Mouse (Mus musculus): Measurements from ENCODE around the gene Eva1c. TPM values are rescaled to one million over a fixed set of nuclear protein-coding genes. Genes with fewer than 3 reads are reported as not detected.

The Eva1c gene
- total and polyA plus RNA-seq, 3 experiments = not detected

GRCm38 (mm10) chr16:90878135-90878860 is 51.8 kb downstream of the Eva1c start:
- in situ Hi-C loops (cut with MboI; ENCODE audit: low pct_ligation_motif_present, low pct_unique_long_range_greater_than_20kb, low sequenced_read_pairs) (no loop called here), dilution Hi-C loops (cut with MboI; ENCODE audit: extremely low pct_ligation_motif_present, extremely low pct_unique_long_range_greater_than_20kb, low sequenced_read_pairs) (no loop called here)
- Histone ChIP-seq H3K9ac (ENCODE audit: insufficient read depth, low read depth) (no peak overlapping the region), H3K36me3 (replicated peaks in 1 of 2; ENCODE audit: control insufficient read depth in 1 of 2, insufficient read depth in 1 of 2, low read length in 1 of 2) (no peaks in the 10 kb centered on the region), H3K79me2 (replicated peaks; ENCODE audit: control insufficient read depth, extremely low read depth, insufficient read depth, poor library complexity, severe bottlenecking) (no peaks in the 10 kb centered on the region), H3K27ac (ENCODE audit: insufficient read depth, low read depth) (no peak overlapping the region), H3K9me3 (replicated peaks; ENCODE audit: low read length) (no peaks in the 10 kb centered on the region), H3K4me3 (replicated peaks in 1 of 3; ENCODE audit: low read depth in 2 of 3, low read length in 2 of 3, poor library complexity in 1 of 3) (no peak overlapping the region), H3K27me3 (replicated peaks) (peaks cover 82% of the 10 kb centered on the region), H3K4me2 (ENCODE audit: insufficient read depth, low read depth, poor library complexity, severe bottlenecking) (no peak overlapping the region), H3K4me1 (ENCODE audit: control insufficient read depth in 1 of 2, insufficient read depth in 2 of 2) (no peaks in the 10 kb centered on the region)
- no peak for DNase-seq (ENCODE audit: extremely low read depth)
- no peak for TF ChIP-seq ZKSCAN1 (IDR thresholded peaks at IDR 0.05; ENCODE audit: borderline replicate concordance, low read depth, low read length)
- TF ChIP-seq USF2 (conservative IDR thresholded peaks at IDR 0.05; ENCODE audit: low read depth, low read length) = no peak
- no peak for TF ChIP-seq ZC3H11A (IDR thresholded peaks at IDR 0.05; ENCODE audit: low read depth, low read length)

GRCm38 (mm10) chr16:90882501-90882977 is 56.0 kb downstream of the Eva1c start:
- Histone ChIP-seq H3K79me2 (replicated peaks; ENCODE audit: control insufficient read depth, extremely low read depth, insufficient read depth, poor library complexity, severe bottlenecking) (no peaks in the 10 kb centered on the region), H3K4me1 (ENCODE audit: control insufficient read depth in 1 of 2, insufficient read depth in 2 of 2) (no peaks in the 10 kb centered on the region), H3K4me2 (ENCODE audit: insufficient read depth, low read depth, poor library complexity, severe bottlenecking) (no peak overlapping the region), H3K36me3 (replicated peaks in 1 of 2; ENCODE audit: control insufficient read depth in 1 of 2, insufficient read depth in 1 of 2, low read length in 1 of 2) (no peaks in the 10 kb centered on the region), H3K27me3 (replicated peaks) (peaks cover 68% of the 10 kb centered on the region), H3K27ac (ENCODE audit: insufficient read depth, low read depth) (no peak overlapping the region), H3K9me3 (replicated peaks; ENCODE audit: low read length) (peaks cover 18% of the 10 kb centered on the region), H3K9ac (ENCODE audit: insufficient read depth, low read depth) (no peak overlapping the region), H3K4me3 (replicated peaks in 1 of 3; ENCODE audit: low read depth in 2 of 3, low read length in 2 of 3, poor library complexity in 1 of 3) (no peak overlapping the region)
- dilution Hi-C loops (cut with MboI; ENCODE audit: extremely low pct_ligation_motif_present, extremely low pct_unique_long_range_greater_than_20kb, low sequenced_read_pairs) = no loop called here
- in situ Hi-C loops (cut with MboI; ENCODE audit: low pct_ligation_motif_present, low pct_unique_long_range_greater_than_20kb, low sequenced_read_pairs) = no loop called here
- DNase-seq (ENCODE audit: extremely low read depth) = no peak
- no peak for TF ChIP-seq UBTF (IDR thresholded peaks at IDR 0.05; ENCODE audit: low read depth, low read length)
- TF ChIP-seq TCF12 (IDR thresholded peaks at IDR 0.05; ENCODE audit: low read depth, low read length) = no peak
- no peak for TF ChIP-seq MXI1 (IDR thresholded peaks at IDR 0.05; ENCODE audit: low read depth, low read length)
- TF ChIP-seq IRF4 (IDR thresholded peaks at IDR 0.05; ENCODE audit: low read depth, low read length) = no peak
- no peak for TF ChIP-seq SIN3A (IDR thresholded peaks at IDR 0.05; ENCODE audit: low read length)
- TF ChIP-seq MYC (IDR thresholded peaks at IDR 0.05; ENCODE audit: low read depth, low read length) = no peak

GRCm38 (mm10) chr16:90885351-90885750 is 58.8 kb downstream of the Eva1c start:
- TF ChIP-seq MAX (IDR thresholded peaks at IDR 0.05; ENCODE audit: low read length) = no peak
- no peak for TF ChIP-seq HCFC1 (IDR thresholded peaks at IDR 0.05; ENCODE audit: low read depth, low read length)
- no peak for TF ChIP-seq KAT2A (IDR thresholded peaks at IDR 0.05; ENCODE audit: insufficient replicate concordance, low read length)
- no peak for TF ChIP-seq SIN3A (IDR thresholded peaks at IDR 0.05; ENCODE audit: low read length)
- TF ChIP-seq IRF4 (IDR thresholded peaks at IDR 0.05; ENCODE audit: low read depth, low read length) = no peak
- no peak for TF ChIP-seq ZNF384 (IDR thresholded peaks at IDR 0.05; ENCODE audit: low read depth, low read length)
- no peak for TF ChIP-seq MYC (IDR thresholded peaks at IDR 0.05; ENCODE audit: low read depth, low read length)
- no peak for TF ChIP-seq UBTF (IDR thresholded peaks at IDR 0.05; ENCODE audit: low read depth, low read length)
- TF ChIP-seq MAFK (IDR thresholded peaks at IDR 0.05; ENCODE audit: insufficient replicate concordance, low read length) = no peak
- TF ChIP-seq MEF2A (IDR thresholded peaks at IDR 0.05; ENCODE audit: borderline replicate concordance, low read depth, low read length) = no peak
- no peak for TF ChIP-seq CHD1 (IDR thresholded peaks at IDR 0.05; ENCODE audit: low read depth, low read length)
- no peak for TF ChIP-seq TCF12 (IDR thresholded peaks at IDR 0.05; ENCODE audit: low read depth, low read length)
- no peak for TF ChIP-seq POLR2A (IDR thresholded peaks at IDR 0.05; ENCODE audit: low read depth, low read length)
- no peak for TF ChIP-seq USF1 (IDR thresholded peaks at IDR 0.05; ENCODE audit: low read depth, low read length)
- no peak for TF ChIP-seq ZMIZ1 (IDR thresholded peaks at IDR 0.05; ENCODE audit: low read depth, low read length)
- TF ChIP-seq JUND (conservative IDR thresholded peaks at IDR 0.05; ENCODE audit: low read depth, low read length) = no peak
- no peak for TF ChIP-seq ZC3H11A (IDR thresholded peaks at IDR 0.05; ENCODE audit: low read depth, low read length)
- TF ChIP-seq POLR2AphosphoS2 (IDR thresholded peaks at IDR 0.05; ENCODE audit: low read depth, low read length) = no peak
- in situ Hi-C loops (cut with MboI; ENCODE audit: low pct_ligation_motif_present, low pct_unique_long_range_greater_than_20kb, low sequenced_read_pairs) = no loop called here
- no peak overlapping the region for H3K4me2 ChIP-seq (ENCODE audit: insufficient read depth, low read depth, poor library complexity, severe bottlenecking)

More at GRCm38 (mm10) chr16:90885351-90885750, 58.8 kb downstream of the Eva1c start:
- no peaks in the 10 kb centered on the region for H3K36me3 ChIP-seq (replicated peaks in 1 of 2; ENCODE audit: control insufficient read depth in 1 of 2, insufficient read depth in 1 of 2, low read length in 1 of 2)
- dilution Hi-C loops (cut with MboI; ENCODE audit: extremely low pct_ligation_motif_present, extremely low pct_unique_long_range_greater_than_20kb, low sequenced_read_pairs) = no loop called here
- no peaks in the 10 kb centered on the region for H3K79me2 ChIP-seq (replicated peaks; ENCODE audit: control insufficient read depth, extremely low read depth, insufficient read depth, poor library complexity, severe bottlenecking)
- no peak for DNase-seq (ENCODE audit: extremely low read depth)
- no peak overlapping the region for H3K4me3 ChIP-seq (replicated peaks in 1 of 3; ENCODE audit: low read depth in 2 of 3, low read length in 2 of 3, poor library complexity in 1 of 3)
- H3K27ac ChIP-seq (ENCODE audit: insufficient read depth, low read depth) = no peak overlapping the region
- no peak overlapping the region for H3K9ac ChIP-seq (ENCODE audit: insufficient read depth, low read depth)
- no peaks in the 10 kb centered on the region for H3K4me1 ChIP-seq (ENCODE audit: control insufficient read depth in 1 of 2, insufficient read depth in 2 of 2)
- H3K9me3 ChIP-seq (replicated peaks; ENCODE audit: low read length) = peaks cover 30% of the 10 kb centered on the region
- H3K27me3 ChIP-seq (replicated peaks) = peaks cover 56% of the 10 kb centered on the region
